Mouse (Mus musculus) cerebellum, adult 8-10 months (tissue): ENCODE data around the gene Dnajc9.

Experiments
- DNase-seq: peaks from one replicate; pipeline ENCODE4 v3.0.0; 2022

Gene Dnajc9

DNA sequence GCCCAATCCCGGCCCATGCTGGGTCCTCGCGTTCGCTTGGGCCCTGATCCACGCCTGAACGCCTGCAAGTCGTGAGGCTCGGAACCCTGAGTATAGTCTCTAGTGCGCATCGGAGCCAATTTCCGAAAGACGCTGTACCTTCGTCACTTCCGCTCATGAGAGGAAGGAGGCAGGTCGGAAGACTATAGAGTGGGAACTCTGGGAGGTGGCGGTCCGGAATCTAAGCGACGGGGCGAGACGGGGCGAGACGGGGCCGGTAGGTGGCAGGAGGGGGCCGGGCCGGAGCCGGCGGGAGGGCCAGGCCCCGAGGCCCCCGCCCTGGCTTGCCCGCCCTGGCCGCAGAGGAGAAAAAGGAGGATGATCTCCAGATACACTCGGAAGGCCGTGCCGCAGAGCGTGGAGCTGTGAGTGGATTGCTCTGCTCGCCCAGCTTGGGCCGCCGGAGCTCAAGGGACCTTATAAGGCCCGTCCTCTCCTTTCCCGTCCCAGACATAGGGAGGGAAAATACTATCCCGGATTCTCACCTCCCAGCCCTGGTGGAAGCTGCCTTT, 40.6 kb downstream of the Dnajc9 start, which contains the start of the genes Ecd and Fam149b:
Ecd (minus strand) TSS at position 131 of the 551 bp plus-strand sequence.
Fam149b (plus strand) TSS at position 172 of the 551 bp plus-strand sequence.
- peak; percentile 92 for DNase-seq

DNA sequence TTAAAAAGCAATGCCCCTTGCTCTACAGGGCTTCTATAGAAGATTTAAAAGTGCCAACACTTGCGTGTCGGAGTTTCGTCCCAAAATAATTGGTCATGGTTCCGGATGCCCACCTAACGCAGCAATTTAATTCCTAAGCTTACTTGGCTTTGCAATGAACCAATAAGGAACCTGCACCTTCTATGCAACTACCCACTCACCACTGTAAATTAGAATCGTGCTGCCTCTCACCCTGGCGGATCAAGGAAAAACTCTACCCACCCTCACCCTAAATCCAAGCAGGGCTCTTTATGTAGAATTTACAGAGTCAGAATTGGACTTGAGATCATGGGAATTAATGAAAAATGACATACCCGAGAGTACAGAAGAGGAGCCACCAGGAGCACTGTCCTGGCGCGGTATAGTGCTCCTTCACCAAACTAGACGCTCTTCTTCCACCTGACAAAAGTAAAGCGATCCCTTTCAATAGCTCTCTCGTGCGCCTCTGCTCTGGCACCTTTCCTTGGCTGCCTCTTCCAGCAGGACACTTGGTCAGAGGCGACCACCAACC, 41.2 kb downstream of the Dnajc9 start:
- no peak for DNase-seq

DNA sequence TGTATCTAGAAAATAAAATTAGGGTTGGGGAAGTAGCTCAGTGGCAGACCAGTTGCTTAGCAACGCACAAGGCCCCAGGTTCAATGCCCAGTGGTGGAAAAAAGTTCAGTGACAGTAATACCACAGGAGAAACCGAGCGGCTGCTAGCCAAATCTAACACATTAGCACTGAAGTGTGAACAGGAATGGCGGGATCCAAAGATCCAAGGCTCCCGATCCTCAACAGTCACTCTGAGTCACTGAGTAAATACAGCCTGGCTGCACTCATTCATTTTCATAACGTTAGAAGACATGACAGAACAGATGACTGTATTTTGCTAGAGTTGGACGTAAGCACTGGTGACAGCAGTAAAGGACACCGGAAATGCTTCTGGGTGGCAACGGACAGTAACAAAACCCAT, 42.8 kb downstream of the Dnajc9 start:
- DNase-seq: no peak

DNA sequence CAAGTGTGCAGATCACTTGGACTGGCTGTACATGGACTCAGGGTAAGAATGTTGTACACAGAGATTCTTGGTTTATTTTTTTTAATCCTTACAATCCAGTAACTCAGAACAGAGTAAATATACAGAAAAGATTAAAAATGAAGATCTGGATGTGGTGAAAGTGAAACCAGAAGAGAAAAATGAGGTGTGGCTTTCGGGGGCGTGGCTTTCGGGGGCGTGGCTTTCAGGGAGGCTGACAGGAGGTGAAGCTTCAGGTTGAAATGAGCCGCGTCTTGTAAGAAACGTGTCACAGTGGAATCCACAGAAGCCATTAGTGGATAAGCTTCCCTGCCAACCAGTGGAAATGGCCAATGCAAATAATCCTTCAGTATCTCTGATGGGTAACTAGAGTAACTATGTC, 47.8 kb downstream of the Dnajc9 start:
- no peak for DNase-seq

DNA sequence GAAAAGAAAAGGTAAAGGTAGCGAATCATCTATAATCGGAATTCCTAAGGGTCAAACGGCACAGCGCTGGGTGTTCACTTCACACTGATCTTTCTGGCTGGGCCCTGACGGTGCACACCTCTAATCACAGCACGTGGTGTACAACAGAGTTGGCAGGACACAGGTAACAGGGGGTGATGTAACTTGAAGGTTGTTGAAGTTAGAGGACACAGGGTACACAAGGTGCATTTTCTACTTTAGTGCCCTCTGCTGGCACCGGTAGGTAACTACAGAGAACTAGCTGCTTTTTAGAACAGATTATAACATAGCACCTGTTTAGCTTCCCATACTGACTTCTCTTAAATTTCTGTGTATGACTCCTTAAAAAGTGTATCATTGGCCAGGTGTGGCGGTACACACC, 48.6 kb downstream of the Dnajc9 start:
- DNase-seq: no peak

DNA sequence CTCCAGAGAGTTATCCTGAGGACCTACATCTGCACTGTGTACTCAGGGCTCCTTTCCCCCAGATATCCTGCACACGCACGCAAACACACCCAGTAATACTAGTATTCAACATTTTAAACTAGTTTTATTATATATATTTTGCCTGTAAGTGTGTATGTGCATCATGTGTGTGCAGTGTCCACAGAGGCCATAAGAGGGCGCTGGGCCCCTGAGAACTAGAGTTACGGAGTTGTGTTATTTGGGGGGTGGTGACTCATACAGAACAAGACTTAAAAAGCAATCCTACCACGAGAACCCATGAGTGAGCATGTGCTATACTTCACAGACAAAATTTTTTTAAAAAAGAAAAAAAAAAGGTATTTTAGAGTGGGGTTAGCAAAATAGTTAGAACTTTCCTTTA, 49.3 kb downstream of the Dnajc9 start:
- DNase-seq: no peak
